Mouse (Mus musculus): ENCODE results near the gene Nwd1. TPM values are rescaled to one million over a fixed set of nuclear protein-coding genes. Genes with fewer than 3 reads are reported as not detected.

Nwd1 gene
- polyA plus RNA-seq (2012; ENCODE audit: insufficient read depth, insufficient read length, missing spikeins) = 0.08 and 0.11 TPM in 2 replicates

DNA sequence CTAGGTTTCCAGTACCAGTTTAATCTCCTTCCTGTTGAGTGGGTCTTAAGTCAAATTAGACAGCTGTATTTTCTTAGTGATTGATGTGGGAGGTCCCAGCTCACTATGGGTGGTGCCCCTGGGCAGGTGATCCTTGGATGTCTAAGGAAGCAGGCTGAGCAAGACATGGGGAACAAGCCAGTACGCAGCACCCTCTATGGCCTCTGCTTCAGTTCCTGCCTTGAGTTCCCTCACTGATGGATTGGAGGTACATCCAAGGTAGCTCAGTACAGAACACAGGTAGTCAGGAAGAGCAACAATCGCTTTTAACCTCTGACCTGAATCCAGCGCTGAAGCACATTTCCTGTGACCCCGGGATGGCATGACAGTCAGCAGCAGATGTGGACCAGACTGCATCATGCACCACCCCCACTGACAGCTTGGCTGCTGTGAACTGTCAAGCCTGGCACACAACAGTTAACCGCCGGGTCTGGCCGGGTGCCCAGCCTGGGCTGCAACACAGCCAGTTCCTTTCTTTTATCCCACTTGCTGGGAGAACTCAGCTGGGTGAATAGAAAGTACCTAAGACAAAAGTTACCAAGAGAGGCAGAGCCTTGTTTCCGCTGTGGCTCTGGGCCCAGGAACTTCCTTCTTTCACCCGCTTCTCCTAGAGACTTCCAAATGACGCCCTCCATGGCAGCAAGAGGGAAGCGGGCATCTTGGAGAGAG, at the start of gene Nwd1:
TSS of gene Nwd1 (plus strand) at position 652 of the 708 bp plus-strand sequence.
- Histone ChIP-seq H3K4me1 (ENCODE audit: control insufficient read depth, insufficient read depth, low read length) (peaks cover 17% of the 10 kb centered on the region), H3K4me3 (ENCODE audit: insufficient read depth, low read length) (no peak within 1 kb of the TSS), H3K27ac (ENCODE audit: insufficient read depth, low read depth, low read length) (peak within 1 kb of the TSS; percentile 20)
- TF ChIP-seq POLR2A (IDR thresholded peaks at IDR 0.05; ENCODE audit: borderline replicate concordance, low read depth, low read length) = no peak
- no peak for TF ChIP-seq CTCF (IDR thresholded peaks at IDR 0.05; ENCODE audit: low read depth, low read length)

DNA sequence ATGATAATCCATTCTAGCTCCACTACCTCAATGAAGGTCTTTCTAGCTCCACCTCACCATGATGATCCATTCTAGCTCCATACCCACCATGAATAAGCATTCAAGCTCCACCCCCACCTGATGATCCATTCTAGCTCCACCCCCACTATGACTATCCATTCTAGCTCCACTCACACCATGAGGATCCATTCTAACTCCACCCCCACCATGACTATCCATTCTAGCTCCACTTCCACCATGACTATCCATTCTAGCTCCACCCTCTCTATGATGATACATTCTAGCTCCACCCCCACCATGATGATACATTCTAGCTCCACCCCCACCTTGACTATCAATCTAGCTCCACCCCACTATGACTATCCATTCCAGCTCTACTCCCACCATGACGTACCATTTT, 3.6 kb upstream of the Nwd1 start:
- Histone ChIP-seq H3K27ac (ENCODE audit: insufficient read depth, low read depth, low read length) (no peak overlapping the region), H3K4me1 (ENCODE audit: control insufficient read depth, insufficient read depth, low read length) (peaks cover 17% of the 10 kb centered on the region), H3K4me3 (ENCODE audit: insufficient read depth, low read length) (no peak overlapping the region)
- no peak for TF ChIP-seq CTCF (IDR thresholded peaks at IDR 0.05; ENCODE audit: low read depth, low read length)
- TF ChIP-seq POLR2A (IDR thresholded peaks at IDR 0.05; ENCODE audit: borderline replicate concordance, low read depth, low read length) = no peak

DNA sequence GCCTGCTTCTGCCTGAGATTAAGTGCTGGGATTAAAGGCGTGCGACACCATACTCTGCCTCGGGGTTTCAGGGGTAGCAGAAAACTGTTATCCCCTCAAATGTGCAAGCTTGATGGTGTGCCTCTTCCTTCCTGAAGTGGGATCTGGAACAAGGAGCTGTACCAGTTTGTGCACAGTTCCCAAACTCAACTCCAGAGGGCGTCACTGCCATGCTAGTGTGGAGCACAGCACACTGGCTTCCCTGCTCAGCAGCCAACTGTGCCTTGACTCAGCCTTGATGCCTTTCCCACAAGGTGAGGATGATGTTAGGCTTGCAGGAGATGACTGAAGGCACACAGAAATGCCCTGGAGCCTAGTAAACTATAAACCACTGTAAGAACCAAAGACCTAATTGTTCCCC, 1.9 kb upstream of the Nwd1 start:
- peaks cover 17% of the 10 kb centered on the region for H3K4me1 ChIP-seq (ENCODE audit: control insufficient read depth, insufficient read depth, low read length)
- no peak for TF ChIP-seq POLR2A (IDR thresholded peaks at IDR 0.05; ENCODE audit: borderline replicate concordance, low read depth, low read length)
- TF ChIP-seq CTCF (IDR thresholded peaks at IDR 0.05; ENCODE audit: low read depth, low read length) = 0 out of 2 replicates have a peak, but pooled peaks have one; percentile 39
- H3K4me3 ChIP-seq (ENCODE audit: insufficient read depth, low read length) = no peak overlapping the region
- H3K27ac ChIP-seq (ENCODE audit: insufficient read depth, low read depth, low read length) = no peak overlapping the region

DNA sequence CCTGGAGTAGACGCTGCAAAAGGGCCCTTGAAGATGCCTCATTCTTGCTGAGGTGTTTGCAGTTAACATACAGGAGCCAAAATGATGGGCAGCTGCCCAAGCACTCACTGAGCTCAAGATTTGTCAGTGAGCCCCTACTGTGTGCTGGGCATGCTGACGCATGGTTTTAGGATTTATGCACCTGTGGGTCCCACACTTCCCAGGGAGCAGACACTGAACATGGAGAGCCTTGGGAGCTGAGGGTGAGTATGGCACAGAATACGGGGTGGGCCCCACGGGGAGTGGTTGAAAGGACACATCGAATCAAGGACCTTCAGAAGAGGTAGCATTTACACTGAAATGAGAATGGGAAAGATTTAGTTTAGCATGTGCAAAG, 245 bp downstream of the Nwd1 start:
- TF ChIP-seq CTCF (IDR thresholded peaks at IDR 0.05; ENCODE audit: low read depth, low read length) (no peak), POLR2A (IDR thresholded peaks at IDR 0.05; ENCODE audit: borderline replicate concordance, low read depth, low read length) (no peak)
- Histone ChIP-seq H3K27ac (ENCODE audit: insufficient read depth, low read depth, low read length) (peak overlapping the region; percentile 20), H3K4me1 (ENCODE audit: control insufficient read depth, insufficient read depth, low read length) (peaks cover 17% of the 10 kb centered on the region), H3K4me3 (ENCODE audit: insufficient read depth, low read length) (no peak overlapping the region)

DNA sequence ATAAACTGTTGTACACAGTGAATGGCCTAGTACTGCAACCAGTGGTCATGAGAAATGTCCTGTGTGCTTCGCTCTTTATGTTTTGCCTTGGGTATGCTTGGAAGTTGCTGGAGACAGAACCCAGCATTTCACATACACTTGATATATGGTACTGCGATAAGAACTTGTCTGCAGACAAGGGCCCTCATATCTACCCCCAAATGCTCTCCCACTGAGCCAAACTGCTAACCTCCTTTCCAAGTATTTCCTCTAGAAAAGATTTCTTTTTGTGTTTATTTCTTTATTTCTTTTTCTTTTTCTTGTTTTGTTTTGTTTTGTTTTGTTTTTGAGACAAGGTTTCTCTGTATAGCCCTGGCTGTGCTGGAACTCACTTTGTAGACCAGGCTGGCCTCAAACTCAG, 4.2 kb downstream of the Nwd1 start:
- peaks cover 23% of the 10 kb centered on the region for H3K4me1 ChIP-seq (ENCODE audit: control insufficient read depth, insufficient read depth, low read length)
- no peak overlapping the region for H3K4me3 ChIP-seq (ENCODE audit: insufficient read depth, low read length)
- TF ChIP-seq CTCF (IDR thresholded peaks at IDR 0.05; ENCODE audit: low read depth, low read length) (no peak), POLR2A (IDR thresholded peaks at IDR 0.05; ENCODE audit: borderline replicate concordance, low read depth, low read length) (no peak)
- H3K27ac ChIP-seq (ENCODE audit: insufficient read depth, low read depth, low read length) = no peak overlapping the region

DNA sequence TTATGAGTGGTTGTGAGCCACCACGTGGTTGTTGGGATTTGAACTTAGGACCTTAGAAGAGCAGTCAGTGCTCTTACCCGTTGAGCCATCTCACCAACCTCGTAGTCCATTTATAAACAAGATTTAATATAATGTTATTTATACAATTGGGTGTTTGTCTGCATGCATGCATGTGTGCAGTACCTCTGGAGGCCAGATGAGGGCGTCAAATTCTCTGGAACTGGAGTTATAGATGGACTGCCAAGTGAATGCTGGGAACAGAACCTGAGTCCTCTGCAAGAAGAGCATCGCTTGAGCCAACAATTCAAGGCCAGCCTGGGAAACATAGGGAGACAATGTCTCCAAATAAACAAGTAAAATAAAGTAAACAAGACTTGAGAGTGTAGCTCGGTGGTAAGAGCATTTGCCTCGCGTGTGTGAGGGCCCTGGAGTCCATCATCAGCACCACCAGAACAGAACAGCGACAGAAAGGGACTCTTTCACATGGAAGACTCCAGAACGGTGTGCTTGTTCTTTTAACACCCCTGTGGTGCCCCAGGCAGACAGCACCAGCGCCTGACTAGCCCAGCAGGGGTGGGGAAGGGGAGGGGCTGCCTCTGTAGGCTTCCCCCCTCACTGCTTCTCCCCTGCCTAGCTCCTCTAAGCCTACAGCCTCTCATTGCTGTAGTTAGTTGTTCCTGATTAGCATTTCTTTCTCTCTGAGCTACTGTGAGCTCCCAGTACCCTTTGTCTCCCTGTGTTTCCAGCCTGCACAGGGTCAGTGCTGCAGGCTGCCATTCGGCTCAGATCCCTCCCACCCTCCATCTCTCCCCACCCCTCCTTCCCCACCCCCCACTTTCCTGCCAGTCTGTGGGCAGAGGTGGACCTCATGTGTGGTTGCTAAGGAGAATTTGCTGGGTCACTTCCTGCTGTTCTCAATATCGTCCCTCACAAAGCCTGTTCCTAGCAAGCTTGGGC, 8.3 kb downstream of the Nwd1 start:
- Histone ChIP-seq H3K27ac (ENCODE audit: insufficient read depth, low read depth, low read length) (peak overlapping the region; percentile 76), H3K4me3 (ENCODE audit: insufficient read depth, low read length) (no peak overlapping the region), H3K4me1 (ENCODE audit: control insufficient read depth, insufficient read depth, low read length) (peaks cover 14% of the 10 kb centered on the region)
- TF ChIP-seq POLR2A (IDR thresholded peaks at IDR 0.05; ENCODE audit: borderline replicate concordance, low read depth, low read length) (no peak), CTCF (IDR thresholded peaks at IDR 0.05; ENCODE audit: low read depth, low read length) (peak; percentile 26; the same call in 1 of the 2 replicates)

DNA sequence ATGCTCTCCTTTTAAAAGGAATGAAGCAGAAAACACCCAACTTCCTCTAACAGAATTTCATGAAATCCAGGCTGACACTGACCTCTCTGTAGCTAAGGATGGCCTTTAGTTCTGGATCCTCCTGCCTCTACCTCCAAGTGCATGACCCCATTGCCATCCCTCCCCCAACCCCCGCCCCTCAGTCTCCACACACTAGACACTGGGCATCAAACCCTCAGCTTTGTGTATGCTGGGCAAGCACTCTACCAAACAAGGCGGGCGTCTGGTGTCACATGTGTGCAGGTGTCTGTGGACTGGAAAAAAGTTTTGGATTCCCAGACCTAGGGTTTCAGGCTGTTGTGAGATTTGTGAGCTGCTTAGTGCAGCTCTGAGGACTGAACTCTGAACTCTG, 9.0 kb downstream of the Nwd1 start:
- H3K27ac ChIP-seq (ENCODE audit: insufficient read depth, low read depth, low read length) = peak overlapping the region; percentile 76
- TF ChIP-seq CTCF (IDR thresholded peaks at IDR 0.05; ENCODE audit: low read depth, low read length) (no peak), POLR2A (IDR thresholded peaks at IDR 0.05; ENCODE audit: borderline replicate concordance, low read depth, low read length) (no peak)
- peaks cover 14% of the 10 kb centered on the region for H3K4me1 ChIP-seq (ENCODE audit: control insufficient read depth, insufficient read depth, low read length)
- no peak overlapping the region for H3K4me3 ChIP-seq (ENCODE audit: insufficient read depth, low read length)

DNA sequence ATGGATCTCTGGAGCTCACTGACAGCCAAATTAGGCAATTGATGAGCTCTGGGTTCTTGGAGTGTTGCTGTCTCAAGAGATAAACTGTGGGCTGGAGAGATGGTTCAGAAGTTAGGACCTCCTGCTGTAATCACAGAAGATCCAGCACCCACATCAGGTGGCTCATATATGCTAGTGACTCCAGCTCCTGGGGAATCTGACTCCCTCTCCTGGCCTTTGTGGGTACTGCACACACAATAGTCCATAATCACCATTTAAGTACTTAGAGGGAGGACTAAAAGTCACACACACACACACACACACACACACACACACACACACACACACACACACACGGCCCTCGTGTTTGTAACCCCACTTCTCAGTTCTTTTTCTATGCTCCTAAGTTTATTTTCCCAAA, 13.5 kb downstream of the Nwd1 start:
- TF ChIP-seq CTCF (IDR thresholded peaks at IDR 0.05; ENCODE audit: low read depth, low read length) = no peak
- no peak for TF ChIP-seq POLR2A (IDR thresholded peaks at IDR 0.05; ENCODE audit: borderline replicate concordance, low read depth, low read length)
- no peak overlapping the region for H3K4me3 ChIP-seq (ENCODE audit: insufficient read depth, low read length)
- H3K4me1 ChIP-seq (ENCODE audit: control insufficient read depth, insufficient read depth, low read length) = peaks cover 9% of the 10 kb centered on the region
- no peak overlapping the region for H3K27ac ChIP-seq (ENCODE audit: insufficient read depth, low read depth, low read length)

DNA sequence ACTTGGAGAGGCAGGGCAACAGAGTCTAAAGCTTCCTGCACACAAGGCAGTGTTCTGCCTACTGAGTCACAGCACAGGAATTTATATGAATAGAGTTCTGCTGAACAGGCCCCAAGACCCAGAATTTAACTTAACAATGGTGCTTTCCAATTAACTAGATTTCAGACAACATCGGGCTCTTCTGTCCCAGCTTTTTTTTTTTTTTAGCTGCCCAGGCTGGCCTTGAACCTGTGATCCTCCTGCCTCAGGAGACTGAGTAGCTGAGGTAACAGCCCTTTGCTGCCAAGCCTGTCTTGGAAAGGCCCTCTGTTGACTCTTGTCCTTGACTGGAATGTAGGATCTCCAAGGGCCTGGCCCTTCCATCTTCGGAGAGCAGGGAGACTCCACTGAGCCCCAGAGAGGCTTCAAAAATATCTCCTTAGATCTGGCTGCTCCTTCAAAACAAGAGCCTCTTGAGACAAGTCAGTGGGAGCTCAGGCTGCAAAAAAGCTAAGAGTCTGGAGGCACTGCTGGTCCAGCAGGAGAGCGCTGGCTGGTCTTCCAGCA, 17.7 kb downstream of the Nwd1 start:
- no peak overlapping the region for H3K4me3 ChIP-seq (ENCODE audit: insufficient read depth, low read length)
- H3K27ac ChIP-seq (ENCODE audit: insufficient read depth, low read depth, low read length) = no peak overlapping the region
- TF ChIP-seq POLR2A (IDR thresholded peaks at IDR 0.05; ENCODE audit: borderline replicate concordance, low read depth, low read length) (no peak), CTCF (IDR thresholded peaks at IDR 0.05; ENCODE audit: low read depth, low read length) (no peak)
- peaks cover 3% of the 10 kb centered on the region; the same call in 1 of the 2 replicates for H3K4me1 ChIP-seq (ENCODE audit: control insufficient read depth, insufficient read depth, low read length)

Data from bone marrow macrophage, adult 2 months (primary cell).